Mouse (Mus musculus): Measurements from ENCODE around the gene AI854703. TPM values are rescaled to one million over a fixed set of nuclear protein-coding genes. Genes with fewer than 3 reads are reported as not detected.
"Not testable (repeated sequence)": the region's sequence is repeated elsewhere in the genome, so short reads cannot be mapped to it uniquely, and the experiment has no call there.

Gene AI854703
- total RNA-seq, 2 experiments from 2014 or later, result 15.6 to 18.4 TPM

DNA sequence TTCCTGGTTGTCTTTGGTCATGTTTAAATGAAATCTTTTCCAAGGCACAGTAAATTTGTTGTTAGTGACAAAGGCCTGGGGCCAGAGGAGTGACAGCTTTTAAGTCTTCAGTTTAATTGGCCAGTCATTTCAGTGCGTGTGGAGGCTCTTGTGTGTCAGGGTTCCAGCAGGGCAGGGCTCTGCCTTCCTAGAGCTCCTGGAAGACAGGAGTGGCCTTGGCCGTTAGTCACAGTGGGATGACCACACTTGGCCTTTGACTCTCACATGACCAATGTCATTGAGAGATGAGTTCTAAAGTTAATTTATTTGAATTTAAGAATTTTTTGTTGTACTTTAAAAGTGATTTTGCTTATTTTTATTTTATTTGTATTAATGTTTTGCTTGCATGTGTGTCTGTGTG is 18.4 kb upstream of the AI854703 start:
- intact Hi-C loops (cut with DNase I), result no loop called here
- DNase-seq (ENCODE audit: low spot score in 2 of 2), result no peak

GRCm38 (mm10) chr6:48609512-48609911 is 17.1 kb upstream of the AI854703 start:
- intact Hi-C loops (cut with DNase I), result no loop called here
- no peak for DNase-seq (ENCODE audit: low spot score in 2 of 2)

GRCm38 (mm10) chr6:48610657-48611056 is 15.9 kb upstream of the AI854703 start:
- no peak for DNase-seq (ENCODE audit: low spot score in 2 of 2)
- intact Hi-C loops (cut with DNase I), result no loop called here

- DNase-seq (ENCODE audit: low spot score in 2 of 2), result no peak
- intact Hi-C loops (cut with DNase I), result no loop called here
These were observed 13.1 kb upstream of the AI854703 start for GRCm38 (mm10) chr6:48613464-48613863.

DNA sequence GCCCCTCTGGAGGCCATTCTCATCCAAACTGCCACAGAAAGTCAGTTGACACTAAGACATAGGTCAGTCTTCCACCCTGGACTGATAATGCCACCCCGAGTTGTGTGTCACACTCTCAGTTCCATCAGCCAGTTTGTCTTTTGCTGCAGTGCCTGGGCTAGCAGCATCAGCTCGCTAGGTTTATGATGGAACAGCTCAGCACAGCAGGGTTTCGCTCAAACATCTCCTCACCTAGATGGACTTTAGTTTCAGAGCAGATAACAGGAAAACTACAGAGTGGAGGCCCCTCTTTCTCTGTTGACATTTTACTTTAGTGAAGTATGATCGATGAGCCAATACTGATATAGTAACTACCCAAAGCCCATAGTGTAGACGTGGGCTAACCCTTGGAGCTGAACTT is 11.8 kb upstream of the AI854703 start:
- intact Hi-C loops (cut with DNase I), result no loop called here
- no peak for DNase-seq (ENCODE audit: low spot score in 2 of 2)

- no peak for DNase-seq (ENCODE audit: low spot score in 2 of 2)
- intact Hi-C loops (cut with DNase I), result no loop called here
These were observed 6.5 kb upstream of the AI854703 start for GRCm38 (mm10) chr6:48620031-48620430.

DNA sequence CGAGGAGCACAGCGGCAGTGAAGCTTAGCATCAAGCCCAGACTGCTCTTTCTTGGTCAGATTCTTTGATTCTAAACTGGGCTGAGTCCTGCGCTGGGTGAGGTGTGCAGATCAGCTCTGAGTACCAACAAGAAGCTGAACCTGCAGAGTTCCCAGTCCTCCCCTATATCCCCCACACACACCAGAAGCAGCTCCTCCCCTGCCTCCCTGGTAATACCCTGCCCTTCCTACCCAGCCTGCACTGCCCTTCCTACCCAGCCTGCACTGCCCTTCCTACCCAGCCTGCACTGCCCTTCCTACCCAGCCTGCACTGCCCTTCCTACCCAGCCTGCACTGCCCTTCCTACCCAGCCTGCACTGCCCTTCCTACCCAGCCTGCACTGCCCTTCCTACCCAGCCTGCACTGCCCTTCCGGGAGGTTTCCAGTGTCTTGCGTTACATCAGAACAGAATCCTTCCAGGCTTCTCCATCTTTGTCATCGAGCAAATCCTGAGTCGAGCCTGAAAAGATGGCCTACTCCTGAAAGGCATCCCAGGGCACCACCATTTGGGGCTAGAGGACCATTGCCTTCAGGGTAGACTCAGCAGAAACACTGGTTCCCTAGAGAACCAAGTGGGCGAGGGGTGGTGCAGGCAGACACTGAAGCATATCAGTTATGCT is 4.2 kb upstream of the AI854703 start:
- intact Hi-C loops (cut with DNase I); DNase-seq (ENCODE audit: low spot score in 2 of 2): not testable (repeated sequence)

DNA sequence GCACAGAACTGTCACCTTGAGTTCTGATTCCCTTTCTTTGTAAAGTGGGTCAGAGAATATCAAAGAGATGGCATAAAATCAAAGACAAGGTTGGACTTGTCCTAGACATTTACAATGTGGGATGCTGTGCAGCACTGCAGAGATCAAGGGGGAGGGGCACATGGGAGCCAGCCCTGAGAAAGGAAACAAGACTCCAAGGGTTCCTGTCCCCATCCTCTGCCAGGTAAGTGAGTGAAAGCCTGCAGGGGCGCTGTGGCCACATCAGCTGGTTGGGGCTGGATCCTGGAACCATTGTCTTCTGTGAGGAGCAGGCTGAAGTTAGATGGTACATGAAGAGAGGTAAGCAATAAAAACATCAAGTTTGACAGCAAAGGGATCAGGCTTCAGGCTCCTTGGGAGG is 3.1 kb upstream of the AI854703 start:
- intact Hi-C loops (cut with DNase I), result no loop called here
- no peak for DNase-seq (ENCODE audit: low spot score in 2 of 2)

DNA sequence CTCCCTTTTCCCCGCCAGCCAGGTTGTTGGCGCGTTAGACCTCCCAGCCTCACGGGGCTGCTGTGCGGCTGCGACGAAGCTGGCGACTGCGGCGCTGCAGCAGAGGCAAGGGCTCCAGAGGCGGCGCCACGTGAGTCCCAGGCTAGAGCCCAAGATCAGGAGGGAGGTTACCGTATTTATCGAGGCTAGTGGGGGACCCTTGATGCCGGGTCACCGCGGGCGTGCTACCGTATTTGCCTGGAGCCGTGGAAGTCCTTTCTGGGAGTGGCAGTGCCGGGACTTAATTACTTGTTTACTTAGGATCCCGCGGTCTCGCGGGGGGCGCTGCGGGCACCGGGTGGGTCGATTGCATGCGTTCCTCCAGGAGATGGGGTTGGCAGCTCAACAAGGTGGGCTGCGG is 420 bp downstream of the AI854703 start:
- intact Hi-C loops (cut with DNase I), result loop anchor here (5.0 kb wide), 1 partner anchor 35 kb away; the partner anchor contains the start of genes Gm44965 and Repin1
- peak; percentile 69 to 70 for DNase-seq (ENCODE audit: low spot score in 2 of 2)

GRCm38 (mm10) chr6:48627511-48627924 is 954 bp downstream of the AI854703 start:
- intact Hi-C loops (cut with DNase I), result loop anchor here (5.0 kb wide), 1 partner anchor 35 kb away; the partner anchor contains the start of genes Gm44965 and Repin1
- DNase-seq (ENCODE audit: low spot score in 2 of 2), result no peak

- intact Hi-C loops (cut with DNase I), result loop anchor here (5.0 kb wide), 1 partner anchor 36 kb away; the partner anchor contains the start of genes Gm44965 and Repin1
These were observed 1.8 kb downstream of the AI854703 start for GRCm38 (mm10) chr6:48628377-48628776.

GRCm38 (mm10) chr6:48628808-48629660 is 2.5 kb downstream of the AI854703 start:
- intact Hi-C loops (cut with DNase I), result loop anchor here (5.0 kb wide), 1 partner anchor 37 kb away; the partner anchor contains the start of genes Gm44965 and Repin1
- DNase-seq (ENCODE audit: low spot score in 2 of 2), result peak; percentile 31 to 66

More at GRCm38 (mm10) chr6:48628377-48628776, 1.8 kb downstream of the AI854703 start:
- no peak for DNase-seq (ENCODE audit: low spot score in 2 of 2)

DNA sequence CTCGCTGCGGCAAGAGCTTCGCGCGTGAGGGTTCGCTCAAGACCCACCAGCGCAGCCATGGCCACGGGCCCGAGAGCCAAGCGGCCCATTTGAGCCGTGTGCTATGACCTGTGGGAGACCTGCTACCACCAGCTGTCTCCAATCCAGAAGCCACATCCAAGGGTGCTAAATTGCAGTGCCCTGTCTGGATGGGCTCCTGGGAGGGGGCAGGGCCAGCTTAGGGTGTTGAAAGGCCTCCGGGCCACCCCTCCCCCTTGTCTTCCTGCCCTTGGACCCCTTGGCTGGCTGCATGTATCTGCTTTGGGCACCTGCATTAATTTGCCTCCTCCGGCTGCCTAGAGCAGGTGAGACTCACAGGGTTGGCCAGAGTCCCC is 3.1 kb downstream of the AI854703 start:
- intact Hi-C loops (cut with DNase I), result loop anchor here (5.0 kb wide), 1 partner anchor 37 kb away; the partner anchor contains the start of genes Gm44965 and Repin1
- DNase-seq (ENCODE audit: low spot score in 2 of 2), result no peak

DNA sequence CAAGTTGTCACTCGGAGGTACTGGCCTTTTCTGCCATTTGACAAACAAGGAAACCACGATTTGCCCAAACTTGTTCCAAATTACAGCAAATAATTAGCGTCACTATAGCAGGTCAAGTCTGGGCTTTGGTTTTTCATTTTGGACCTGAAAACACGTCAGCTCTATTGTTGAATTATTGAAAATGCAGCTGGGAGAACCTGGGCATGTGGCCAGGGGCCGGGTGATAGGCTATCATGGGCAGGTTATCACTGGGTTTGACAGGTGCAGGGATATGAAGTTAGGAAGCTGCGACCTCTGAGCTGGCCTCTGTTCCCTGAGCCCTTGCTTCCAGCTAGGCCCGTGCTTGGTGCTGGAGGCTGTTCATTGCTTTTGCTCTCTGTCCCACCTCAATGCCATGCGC is 4.3 kb downstream of the AI854703 start:
- intact Hi-C loops (cut with DNase I), result no loop called here
- no peak for DNase-seq (ENCODE audit: low spot score in 2 of 2)

DNA sequence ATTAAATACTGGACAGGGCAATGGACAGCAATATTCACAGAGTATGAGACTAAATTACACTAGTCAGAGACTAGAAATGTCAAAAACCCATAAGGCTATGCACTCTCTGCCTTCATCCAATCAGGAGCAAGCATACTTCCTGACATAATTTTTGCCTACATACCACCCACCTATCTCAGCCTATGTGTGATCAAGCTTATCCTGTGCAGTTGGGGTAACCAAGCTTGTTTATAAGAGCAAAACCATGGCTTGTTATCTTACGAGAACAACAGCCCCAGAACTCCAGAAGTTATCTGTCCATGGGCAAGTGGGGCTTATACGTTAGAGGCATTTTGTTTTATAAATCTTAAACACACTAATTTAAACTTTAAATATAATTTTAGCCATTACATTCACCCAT is 8.5 kb downstream of the AI854703 start:
- intact Hi-C loops (cut with DNase I), result no loop called here
- no peak for DNase-seq (ENCODE audit: low spot score in 2 of 2)

DNA sequence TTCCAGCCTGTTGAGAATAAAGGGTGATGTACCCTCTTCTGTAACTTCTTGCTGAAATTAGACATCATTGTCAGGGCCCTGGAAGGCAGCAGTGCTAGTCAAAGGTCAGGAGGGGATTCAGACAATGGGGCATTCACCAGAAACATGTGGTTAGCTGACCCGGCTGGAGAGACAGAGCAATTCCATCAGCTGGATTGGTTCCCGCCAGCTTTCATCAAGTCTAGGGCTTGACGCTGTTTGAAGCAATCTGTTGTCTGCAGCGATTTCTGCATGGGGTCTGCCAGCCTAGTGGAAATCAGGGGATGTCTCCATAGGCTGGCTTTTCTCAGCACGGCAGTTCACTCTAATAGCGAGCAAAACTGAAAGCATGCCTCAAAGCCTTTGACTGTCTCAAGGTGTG is 10.0 kb downstream of the AI854703 start:
- intact Hi-C loops (cut with DNase I), result no loop called here
- no peak for DNase-seq (ENCODE audit: low spot score in 2 of 2)

GRCm38 (mm10) chr6:48637811-48638500 is 11.4 kb downstream of the AI854703 start:
- intact Hi-C loops (cut with DNase I), result no loop called here
- DNase-seq (ENCODE audit: low spot score in 2 of 2), result no peak

GRCm38 (mm10) chr6:48638553-48638952 is 12.0 kb downstream of the AI854703 start:
- DNase-seq (ENCODE audit: low spot score in 2 of 2), result no peak
- intact Hi-C loops (cut with DNase I), result no loop called here

DNA sequence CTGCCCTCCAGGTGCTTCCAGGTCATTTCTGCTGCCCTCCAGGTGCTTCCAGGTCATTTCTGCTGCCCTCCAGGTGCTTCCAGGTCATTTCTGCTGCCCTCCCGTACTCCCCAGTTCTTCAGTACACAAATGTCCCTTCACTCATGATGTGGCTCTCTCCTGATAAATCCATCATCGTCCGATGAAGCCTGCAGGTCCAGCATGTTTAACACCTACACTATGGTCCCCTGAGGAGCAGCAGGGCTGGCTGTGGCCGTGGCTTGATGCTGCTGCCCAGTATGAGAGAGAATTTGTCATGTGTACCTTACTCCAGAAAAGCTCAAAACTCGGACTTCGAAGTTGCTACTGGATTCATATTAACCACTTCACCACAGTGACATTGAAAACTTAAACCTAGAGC is 14.8 kb downstream of the AI854703 start:
- intact Hi-C loops (cut with DNase I), result loop anchor here (5.0 to 10.0 kb wide), 2 partner anchors 97 to 464 kb away; no protein-coding TSS in a partner anchor

More for the DNA sequence above, 14.8 kb downstream of the AI854703 start:
- DNase-seq (ENCODE audit: low spot score in 2 of 2), result no peak
